In the genomic region with DNA sequence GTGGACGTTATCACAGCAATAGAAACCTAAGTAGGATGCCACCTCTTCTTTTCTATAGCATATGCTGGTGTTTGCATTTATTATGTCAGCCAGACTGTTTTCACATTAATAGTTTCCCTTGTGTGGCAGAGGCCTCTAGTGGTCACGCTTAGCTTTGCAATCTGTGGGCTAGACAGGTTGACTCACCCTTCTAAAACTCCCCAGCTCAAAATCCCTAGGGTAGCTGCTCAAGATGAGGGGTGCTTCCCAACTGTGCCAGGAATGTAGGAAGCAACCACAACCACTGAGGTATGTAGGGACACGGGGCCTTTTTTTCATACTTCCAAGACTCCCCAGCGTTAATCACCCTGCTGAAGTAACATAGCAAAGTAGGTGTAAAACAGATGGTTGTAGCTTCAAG, we compare ENCODE assay signal across 9 mouse cellular contexts.
DNase-seq lines count a peak whose midpoint lies in the region; ATAC-seq lines count a peak whose summit lies in the region.
"Had no signal": no experiment of that assay in that cellular context is flagged by ENCODE, and none has a peak within 500 bp of the region (broad histone marks: within the 10 kb centered on the region; RNA-seq: fewer than 3 reads in every experiment).

No protein-coding gene starts in this region.

- H3K4me2 ChIP-seq in neural tube, embryonic 15.5 days = no peak overlapping the region
- no peak overlapping the region for H3K4me2 ChIP-seq in neural tube, embryonic 11.5 days (ENCODE audit: low read depth)
- H3K4me2 ChIP-seq: neural tube, embryonic 13.5 days had no signal

- no peaks in the 10 kb centered on the region for H3K9me3 ChIP-seq in neural tube, embryonic 15.5 days (replicated peaks)
- H3K9me3 ChIP-seq in neural tube, embryonic 11.5 days (ENCODE audit: control insufficient read depth, low read length) = no peaks in the 10 kb centered on the region
- H3K9me3 ChIP-seq: neural tube, embryonic 13.5 days had no signal

- H3K4me3 ChIP-seq in neural tube, embryonic 15.5 days (replicated peaks) = no peak overlapping the region
- H3K4me3 ChIP-seq in neural tube, embryonic 11.5 days (ENCODE audit: low read depth, low read length) = no peak overlapping the region
- H3K4me3 ChIP-seq: neural tube, embryonic 13.5 days had no signal

- no peak overlapping the region for H3K27ac ChIP-seq in neural tube, embryonic 15.5 days (replicated peaks)
- H3K27ac ChIP-seq in neural tube, embryonic 11.5 days (ENCODE audit: low read depth, low read length) = no peak overlapping the region
- H3K27ac ChIP-seq: neural tube, embryonic 13.5 days had no signal

- no peaks in the 10 kb centered on the region for H3K27me3 ChIP-seq in neural tube, embryonic 15.5 days (replicated peaks)
- no peaks in the 10 kb centered on the region for H3K27me3 ChIP-seq in neural tube, embryonic 11.5 days (ENCODE audit: control insufficient read depth, insufficient read depth, low read length)
- H3K27me3 ChIP-seq: neural tube, embryonic 13.5 days had no signal

- no peak for ATAC-seq in neural tube, embryonic 15.5 days (ENCODE audit: low FRiP score)
- peak; percentile 56; the same call in 1 of the 2 replicates for ATAC-seq in granulocyte monocyte progenitor cell, adult 5-6 weeks (replicated peaks; ENCODE audit: poor library complexity, severe bottlenecking)
- ATAC-seq in neural tube, embryonic 11.5 days (ENCODE audit: insufficient read depth, low FRiP score, low TSS enrichment) = no peak

- WGBS in neural tube, embryonic 15.5 days = 30% methylated on average over 4 of the region's 4 CpGs
- 42% methylated on average over 4 of the region's 4 CpGs for WGBS in neural tube, embryonic 11.5 days

- H3K4me1 ChIP-seq in neural tube, embryonic 15.5 days = no peaks in the 10 kb centered on the region
- no peaks in the 10 kb centered on the region for H3K4me1 ChIP-seq in neural tube, embryonic 11.5 days (ENCODE audit: control insufficient read depth, insufficient read depth, low read length)
- H3K4me1 ChIP-seq: neural tube, embryonic 13.5 days had no signal

- H3K36me3 ChIP-seq in neural tube, embryonic 15.5 days = no peaks in the 10 kb centered on the region
- no peaks in the 10 kb centered on the region for H3K36me3 ChIP-seq in neural tube, embryonic 11.5 days (ENCODE audit: control insufficient read depth, insufficient read depth, low read length)
- H3K36me3 ChIP-seq: neural tube, embryonic 13.5 days had no signal

- peak; percentile 31 for DNase-seq in neural tube, embryonic 10.5 days (ENCODE audit: extremely low spot score, low spot score)
- peak; percentile 36 to 52 for DNase-seq in adrenal gland, adult 18-20 months (ENCODE audit: low spot score in 2 of 2)
- DNase-seq in embryo, embryonic 10 days (ENCODE audit: low spot score) = peak; percentile 64
- peak; percentile 48 to 51 for DNase-seq in left cerebral cortex, adult 18-20 months (ENCODE audit: low spot score in 2 of 2)
- DNase-seq in neural tube, embryonic 11.5 days (ENCODE audit: low spot score) = peak; percentile 34
- DNase-seq in yolk sac, embryonic 10.5 days (ENCODE audit: low spot score) = peak; percentile 36

- no peak overlapping the region for H3K9ac ChIP-seq in neural tube, embryonic 15.5 days (replicated peaks)
- H3K9ac ChIP-seq in neural tube, embryonic 11.5 days (ENCODE audit: low read length) = no peak overlapping the region
- H3K9ac ChIP-seq: neural tube, embryonic 13.5 days had no signal
